Mouse (Mus musculus) midbrain, embryonic 13.5 days (tissue): ENCODE data around the gene Cebpa. TPM values are rescaled to one million over a fixed set of nuclear protein-coding genes. Genes with fewer than 3 reads are reported as not detected.
A peak's percentile ranks its signal among the peaks of the same experiment; 100 is the strongest.

ENCODE experiments used
- ATAC-seq: fragments of 200-750 bp; cut with Nextera tagmentation; 2 replicates; pipeline ENCODE4 v1.8.0; 2017; ENCODE audit warnings: mild to moderate bottlenecking, moderate TSS enrichment, moderate library complexity
- H3K27ac ChIP-seq: fragments of 300-500 bp; sonication (generic); 2 replicates; pipeline ENCODE4 v1.5.1; 2015; ENCODE audit warnings: inconsistent platforms, mild to moderate bottlenecking, moderate library complexity
- H3K27me3 ChIP-seq: fragments of 300-500 bp; sonication (generic); 2 replicates; pipeline ENCODE4 v1.6.1; 2015; ENCODE audit warnings: mild to moderate bottlenecking, inconsistent platforms
- H3K36me3 ChIP-seq: fragments of 300-500 bp; sonication (generic); 2 replicates; pipeline ENCODE4 v1.6.1; 2015; ENCODE audit warnings: mild to moderate bottlenecking, inconsistent platforms
- H3K4me1 ChIP-seq: fragments of 300-500 bp; sonication (generic); replicated peaks from 2 replicates; pipeline ENCODE4 v1.6.1; 2015; ENCODE audit warnings: inconsistent platforms
- H3K4me2 ChIP-seq: fragments of 300-500 bp; sonication (generic); replicated peaks from 2 replicates; pipeline ENCODE4 v1.6.1; 2015; ENCODE audit warnings: moderate library complexity, mild to moderate bottlenecking, inconsistent platforms
- H3K4me3 ChIP-seq: fragments of 300-500 bp; sonication (generic); replicated peaks from 2 replicates; pipeline ENCODE4 v1.5.1; 2015; ENCODE audit warnings: mild to moderate bottlenecking, inconsistent platforms
- H3K9ac ChIP-seq: fragments of 300-500 bp; sonication (generic); replicated peaks from 2 replicates; pipeline ENCODE4 v1.6.1; 2015; ENCODE audit warnings: mild to moderate bottlenecking, inconsistent platforms
- H3K9me3 ChIP-seq: fragments of 300-500 bp; sonication (generic); 2 replicates; pipeline ENCODE4 v1.6.1; 2016; ENCODE audit warnings: mild to moderate bottlenecking, inconsistent platforms
- WGBS: fragments of 180-500 bp; shearing (Covaris S2); methylation state at CpG from one replicate; pipeline ENCODE4 v1.1.7; 2015; 5-methylcytosine and 5-hydroxymethylcytosine counted together
- polyA plus RNA-seq: library from polyadenylated mRNA; unstranded; fragments of >200 nt; fragmentation: Nextera tagmentation; extraction: Ambion mirVana; gene quantifications from 2 replicates; pipeline ENCODE4 v1.2.1, GENCODE M21; 2015

Cebpa gene
- polyA plus RNA-seq, 1 experiment from 2014 or later: 0.47 TPM

DNA sequence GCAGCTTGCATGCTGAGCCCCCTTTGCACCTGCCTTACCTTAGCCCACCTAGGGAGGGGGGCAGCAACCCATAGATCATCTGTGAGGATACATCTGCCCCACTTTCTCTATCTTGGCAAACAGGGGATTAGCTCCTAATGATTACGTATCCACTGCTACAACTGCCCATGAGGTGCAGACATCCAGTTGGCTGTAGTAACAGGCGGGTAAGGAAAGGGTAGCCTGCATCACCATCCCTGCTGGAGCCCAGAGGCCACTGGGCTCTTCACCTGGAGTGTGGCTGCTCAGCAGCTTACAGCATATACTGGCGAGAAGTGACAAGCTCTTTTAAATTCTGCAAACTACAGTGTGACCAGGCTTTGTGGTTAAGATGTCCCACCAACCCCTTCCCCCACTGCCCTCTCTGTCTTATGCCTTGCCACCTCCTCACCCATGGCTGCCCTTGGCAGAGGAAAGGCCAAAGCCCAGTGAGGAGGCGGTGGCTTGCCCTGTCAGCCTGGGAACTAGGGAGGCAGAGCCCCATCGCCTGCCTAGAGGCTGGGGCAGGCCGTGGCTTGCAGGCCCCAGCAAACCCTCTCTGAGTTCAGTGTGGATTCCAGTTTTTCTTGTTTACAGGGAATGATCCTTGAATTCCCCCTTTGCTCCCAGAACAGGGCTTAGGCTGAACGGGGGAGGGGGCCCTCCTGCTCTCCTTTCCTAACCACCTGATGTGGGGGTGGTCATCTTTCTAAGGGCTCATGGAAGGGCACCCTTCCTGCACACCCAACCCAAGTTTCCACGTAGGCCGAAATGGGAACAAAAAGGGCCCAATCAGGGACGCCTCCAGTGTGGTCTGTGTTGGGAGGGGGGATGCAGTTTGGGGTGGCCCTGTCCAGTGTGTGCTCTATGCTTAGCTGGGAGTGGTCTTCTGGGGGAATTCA is 3.6 kb downstream of the Cebpa start:
- H3K9ac ChIP-seq: no peak overlapping the region
- no peak overlapping the region for H3K27ac ChIP-seq
- no peak overlapping the region for H3K4me3 ChIP-seq
- H3K4me1 ChIP-seq: peaks cover 30% of the 10 kb centered on the region
- H3K36me3 ChIP-seq: no peaks in the 10 kb centered on the region
- no peak for ATAC-seq
- whole genome bisulfite sequencing: 61% methylated on average over 10 of the region's 10 CpGs
- no peaks in the 10 kb centered on the region for H3K9me3 ChIP-seq
- H3K27me3 ChIP-seq: peaks cover 61% of the 10 kb centered on the region
- H3K4me2 ChIP-seq: no peak overlapping the region

DNA sequence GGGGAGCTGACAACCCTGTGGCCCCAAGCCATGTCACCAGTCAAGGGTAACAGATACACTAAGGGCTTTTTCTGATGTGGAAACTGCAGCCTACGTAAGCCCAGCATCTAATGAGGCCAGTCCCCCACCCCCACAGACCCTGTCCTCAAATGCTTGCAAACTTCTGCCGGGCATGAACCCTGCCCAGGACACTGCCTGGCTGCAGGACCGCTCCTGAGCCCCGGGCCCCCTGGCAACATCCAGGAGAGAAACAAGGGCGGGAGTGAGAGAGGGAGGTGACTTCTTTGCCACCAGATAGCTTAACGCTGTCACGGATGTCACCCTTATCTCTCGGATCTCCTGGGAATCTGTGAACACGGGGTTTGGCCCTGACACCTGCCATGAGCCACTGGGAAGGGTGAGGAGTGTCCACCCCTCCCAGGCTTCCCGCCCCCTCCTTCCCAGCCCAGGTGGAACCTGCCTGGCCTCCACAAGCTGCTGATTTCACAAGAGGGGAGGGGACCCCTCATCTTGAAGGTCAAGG is 4.4 kb downstream of the Cebpa start:
- 35% methylated on average over 10 of the region's 10 CpGs for WGBS
- no peak overlapping the region for H3K9ac ChIP-seq
- H3K4me2 ChIP-seq: no peak overlapping the region
- H3K4me3 ChIP-seq: no peak overlapping the region
- peaks cover 56% of the 10 kb centered on the region for H3K27me3 ChIP-seq
- no peaks in the 10 kb centered on the region for H3K36me3 ChIP-seq
- no peak overlapping the region for H3K27ac ChIP-seq
- H3K4me1 ChIP-seq: peaks cover 22% of the 10 kb centered on the region
- H3K9me3 ChIP-seq: no peaks in the 10 kb centered on the region
- ATAC-seq: no peak

- Histone ChIP-seq H3K9ac (no peak overlapping the region), H3K27ac (no peak overlapping the region), H3K4me3 (no peak overlapping the region), H3K4me1 (peaks cover 17% of the 10 kb centered on the region), H3K4me2 (no peak overlapping the region), H3K27me3 (peaks cover 53% of the 10 kb centered on the region), H3K9me3 (no peaks in the 10 kb centered on the region), H3K36me3 (no peaks in the 10 kb centered on the region)
- WGBS: 48% methylated on average over 5 of the region's 5 CpGs
- ATAC-seq: no peak
Measured at GRCm38 (mm10) chr7:35124216-35124615, 5.1 kb downstream of the Cebpa start.

DNA sequence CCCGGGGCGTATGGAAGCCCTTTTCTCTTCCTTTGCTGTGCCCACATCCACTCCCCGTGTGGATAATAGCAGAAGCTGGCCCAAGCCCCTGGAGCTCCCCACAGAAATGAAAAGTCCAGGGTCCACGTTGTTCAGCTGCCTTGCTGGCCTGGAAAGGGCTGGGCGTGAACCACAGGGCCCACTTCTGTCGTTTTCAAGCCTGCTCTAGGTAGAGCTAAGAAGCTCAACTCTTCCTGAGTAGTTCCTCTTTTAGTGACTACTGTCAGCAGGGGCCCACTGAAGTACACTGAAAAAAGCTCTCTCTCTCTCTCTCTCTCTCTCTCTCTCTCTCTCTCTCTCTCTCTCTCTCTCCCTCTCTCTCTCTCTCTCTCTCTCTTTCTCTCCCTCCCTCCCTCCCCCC is 5.7 kb downstream of the Cebpa start:
- ATAC-seq: no peak
- H3K4me2 ChIP-seq: no peak overlapping the region
- H3K9me3 ChIP-seq: no peaks in the 10 kb centered on the region
- H3K9ac ChIP-seq: no peak overlapping the region
- no peak overlapping the region for H3K27ac ChIP-seq
- H3K27me3 ChIP-seq: peaks cover 48% of the 10 kb centered on the region
- no peaks in the 10 kb centered on the region for H3K36me3 ChIP-seq
- WGBS: 66% methylated on average over 6 of the region's 6 CpGs
- no peak overlapping the region for H3K4me3 ChIP-seq
- H3K4me1 ChIP-seq: peaks cover 11% of the 10 kb centered on the region

DNA sequence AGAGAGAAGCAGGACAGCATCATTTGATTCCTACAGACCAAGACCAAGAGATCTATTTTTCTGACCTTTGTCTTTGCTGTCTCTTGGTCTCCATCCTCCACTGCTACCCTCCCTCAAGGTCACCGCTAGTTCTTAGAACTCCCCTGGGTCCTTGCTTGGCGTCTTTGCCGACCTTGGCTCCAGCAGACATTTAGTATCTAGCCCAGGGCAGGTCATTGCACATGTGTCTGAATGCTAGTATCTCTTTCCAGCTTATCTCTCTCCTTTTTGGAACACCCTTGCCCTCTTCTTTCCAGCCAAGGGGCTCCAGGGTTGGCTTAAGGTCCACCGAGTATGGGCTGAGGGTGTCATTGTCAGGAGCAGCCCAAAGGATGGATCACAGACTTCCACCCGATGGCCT is 6.9 kb downstream of the Cebpa start:
- H3K4me3 ChIP-seq: no peak overlapping the region
- no peak for ATAC-seq
- H3K4me2 ChIP-seq: no peak overlapping the region
- H3K36me3 ChIP-seq: no peaks in the 10 kb centered on the region
- H3K4me1 ChIP-seq: 0 out of 2 replicates have a peak, but pooled peaks cover 3% of the 10 kb centered on the region
- 86% methylated on average over 5 of the region's 5 CpGs for WGBS
- no peak overlapping the region for H3K9ac ChIP-seq
- no peaks in the 10 kb centered on the region for H3K9me3 ChIP-seq
- H3K27ac ChIP-seq: no peak overlapping the region
- H3K27me3 ChIP-seq: peaks cover 35% of the 10 kb centered on the region

- ATAC-seq: no peak
- Histone ChIP-seq H3K4me1 (0 out of 2 replicates have a peak, but pooled peaks cover 3% of the 10 kb centered on the region), H3K9me3 (no peaks in the 10 kb centered on the region), H3K27me3 (peaks cover 25% of the 10 kb centered on the region), H3K4me2 (no peak overlapping the region), H3K9ac (no peak overlapping the region), H3K36me3 (no peaks in the 10 kb centered on the region), H3K4me3 (no peak overlapping the region), H3K27ac (no peak overlapping the region)
- 81% methylated on average over 10 of the region's 10 CpGs for WGBS
Measured at GRCm38 (mm10) chr7:35127001-35127400, 7.9 kb downstream of the Cebpa start.

GRCm38 (mm10) chr7:35127721-35128120 is 8.6 kb downstream of the Cebpa start:
- H3K4me2 ChIP-seq: no peak overlapping the region
- 0 out of 2 replicates have a peak, but pooled peaks cover 3% of the 10 kb centered on the region for H3K4me1 ChIP-seq
- H3K36me3 ChIP-seq: no peaks in the 10 kb centered on the region
- H3K9ac ChIP-seq: no peak overlapping the region
- H3K27ac ChIP-seq: no peak overlapping the region
- no peaks in the 10 kb centered on the region for H3K9me3 ChIP-seq
- peaks cover 18% of the 10 kb centered on the region for H3K27me3 ChIP-seq
- 39% methylated on average over 6 of the region's 6 CpGs for WGBS
- no peak for ATAC-seq
- H3K4me3 ChIP-seq: no peak overlapping the region

DNA sequence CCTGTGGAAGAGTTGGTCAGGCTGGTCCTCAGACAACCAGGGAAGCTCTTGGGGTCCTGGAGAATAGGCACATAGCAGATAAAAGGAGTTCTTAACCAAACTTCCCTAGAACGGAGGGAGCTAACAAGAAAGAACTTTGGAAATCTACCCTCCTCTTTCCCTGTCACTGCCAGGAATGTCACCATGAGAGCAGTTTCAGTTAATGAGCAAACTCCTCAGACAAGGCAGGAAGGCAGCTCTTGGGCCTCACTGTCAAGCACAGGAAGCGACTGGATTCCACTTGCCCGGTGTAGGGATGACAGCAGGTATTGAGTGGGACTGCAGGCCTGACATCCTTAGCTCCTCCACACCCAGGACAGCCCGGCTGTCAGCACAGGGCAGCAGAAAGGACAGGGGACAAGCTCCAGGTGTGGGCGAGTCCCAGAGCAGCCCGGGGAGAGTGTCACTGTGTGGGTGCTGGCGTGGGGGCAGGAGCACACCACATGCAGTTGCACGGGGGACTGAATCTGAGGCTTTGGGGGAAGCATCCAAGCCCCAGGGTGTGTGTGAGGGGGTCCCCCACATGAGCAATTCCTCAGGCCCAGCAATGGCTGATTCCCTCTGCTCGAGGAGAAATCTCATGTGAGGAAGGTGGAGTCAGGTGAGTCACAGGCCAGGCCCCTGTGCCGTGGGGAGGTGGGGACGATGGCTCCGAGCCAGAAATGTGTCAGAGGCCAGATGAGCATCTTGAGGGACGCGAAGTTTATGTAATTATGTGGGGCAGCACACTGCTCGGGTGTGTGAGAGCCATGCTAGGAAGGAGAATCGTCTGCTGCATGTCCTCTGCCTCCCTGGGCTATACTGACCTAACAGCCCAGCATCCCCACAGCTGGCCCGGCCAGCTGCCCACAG is 9.8 kb downstream of the Cebpa start:
- no peak overlapping the region for H3K4me3 ChIP-seq
- no peak for ATAC-seq
- H3K4me1 ChIP-seq: 0 out of 2 replicates have a peak, but pooled peaks cover 2% of the 10 kb centered on the region
- H3K36me3 ChIP-seq: no peaks in the 10 kb centered on the region
- H3K27me3 ChIP-seq: 0 out of 2 replicates have a peak, but pooled peaks cover 8% of the 10 kb centered on the region
- no peak overlapping the region for H3K27ac ChIP-seq
- 0 out of 2 replicates have a peak overlapping the region, but pooled peaks have one; percentile 2 for H3K9ac ChIP-seq
- 74% methylated on average over 17 of the region's 17 CpGs for WGBS
- no peak overlapping the region for H3K4me2 ChIP-seq
- no peaks in the 10 kb centered on the region for H3K9me3 ChIP-seq

GRCm38 (mm10) chr7:35130059-35130738 is 11.1 kb downstream of the Cebpa start:
- H3K9me3 ChIP-seq: no peaks in the 10 kb centered on the region
- H3K4me3 ChIP-seq: no peak overlapping the region
- ATAC-seq: no peak
- peaks cover 7% of the 10 kb centered on the region; the same call in 1 of the 2 replicates for H3K4me1 ChIP-seq
- no peak overlapping the region for H3K9ac ChIP-seq
- H3K27ac ChIP-seq: no peak overlapping the region
- H3K36me3 ChIP-seq: no peaks in the 10 kb centered on the region
- 85% methylated on average over 13 of the region's 13 CpGs for WGBS
- H3K4me2 ChIP-seq: no peak overlapping the region
- H3K27me3 ChIP-seq: 0 out of 2 replicates have a peak, but pooled peaks cover 8% of the 10 kb centered on the region

DNA sequence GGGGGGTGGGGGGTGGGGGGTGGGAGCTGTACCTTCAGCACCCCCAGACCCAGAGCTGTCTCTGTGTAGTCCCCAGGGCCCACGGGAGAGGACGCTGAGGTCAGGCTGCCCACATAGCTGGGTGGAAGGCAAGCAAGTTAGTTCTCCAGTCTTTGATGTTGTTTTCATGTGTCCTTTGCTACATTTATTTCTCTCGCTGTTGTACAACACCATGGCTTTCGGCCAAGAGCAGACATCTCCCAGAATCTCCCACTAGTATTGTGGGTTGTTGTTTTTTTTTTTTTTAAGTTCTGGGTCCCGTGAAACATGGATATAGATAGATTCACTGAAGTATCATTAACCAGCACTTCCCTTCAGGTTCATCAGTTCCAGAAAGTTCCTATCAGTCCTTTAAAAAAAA is 11.8 kb downstream of the Cebpa start:
- Histone ChIP-seq H3K27me3 (0 out of 2 replicates have a peak, but pooled peaks cover 7% of the 10 kb centered on the region), H3K9ac (no peak overlapping the region), H3K4me3 (no peak overlapping the region), H3K27ac (no peak overlapping the region), H3K9me3 (no peaks in the 10 kb centered on the region), H3K36me3 (no peaks in the 10 kb centered on the region), H3K4me2 (no peak overlapping the region), H3K4me1 (peaks cover 7% of the 10 kb centered on the region; the same call in 1 of the 2 replicates)
- ATAC-seq: no peak
- WGBS: 94% methylated on average over 5 of the region's 5 CpGs

DNA sequence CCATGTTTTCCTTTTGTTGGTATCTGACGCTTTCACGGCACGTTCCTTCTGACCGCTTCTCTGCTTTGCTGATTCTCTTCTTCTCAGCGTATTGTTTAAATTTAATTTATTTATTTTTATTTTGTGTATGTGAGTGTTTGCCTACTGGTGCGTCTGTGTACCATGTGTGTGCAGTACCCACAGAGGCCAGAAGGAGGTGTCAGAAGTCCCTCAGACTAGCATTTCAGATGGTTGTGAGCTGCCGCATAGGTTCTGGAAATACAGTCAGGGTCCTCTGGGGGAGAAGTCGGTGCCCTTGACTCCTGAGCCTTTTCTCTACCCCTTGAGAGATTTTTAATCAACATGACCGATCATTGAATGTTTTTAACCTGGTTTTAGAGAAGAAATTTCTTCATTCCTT is 12.5 kb downstream of the Cebpa start:
- Histone ChIP-seq H3K9ac (no peak overlapping the region), H3K36me3 (no peaks in the 10 kb centered on the region), H3K27ac (no peak overlapping the region), H3K9me3 (no peaks in the 10 kb centered on the region), H3K4me3 (no peak overlapping the region), H3K27me3 (0 out of 2 replicates have a peak, but pooled peaks cover 3% of the 10 kb centered on the region), H3K4me2 (no peak overlapping the region), H3K4me1 (peaks cover 7% of the 10 kb centered on the region; the same call in 1 of the 2 replicates)
- ATAC-seq: no peak
- 97% methylated on average over 9 of the region's 9 CpGs for WGBS
